Mouse (Mus musculus) Patski (cell line): ENCODE data around the gene Cd2ap. TPM values are rescaled to one million over a fixed set of nuclear protein-coding genes. Genes with fewer than 3 reads are reported as not detected.
A peak's percentile ranks its signal among the peaks of the same experiment; 100 is the strongest.

Source experiments
- ATAC-seq: fragments of 100-300 bp; one replicate; pipeline ENCODE4 v1.8.0; 2021
- CTCF ChIA-PET: fragments of 350-600 bp; sonication (Branson Sonifier 250); formaldehyde crosslinking; loops from one replicate; lab custom pipeline; 2022; ENCODE audit warnings: inconsistent platforms; lab: Charles Lee
- POLR2A ChIA-PET: fragments of 350-600 bp; sonication (Branson Sonifier 250); formaldehyde crosslinking; loops from one replicate; lab custom pipeline; 2022; ENCODE audit warnings: antibody characterized with exemption, inconsistent platforms; lab: Charles Lee
- DNase-seq: peaks from one replicate; pipeline ENCODE4 v3.0.0-alpha.2; 2011; ENCODE audit warnings: low read depth, low spot score
- H3K27me3 ChIP-seq: fragments of 371-371 bp; one replicate; pipeline ENCODE4 v1.5.1; 2021
- CTCF ChIP-seq: fragments of 100-300 bp; IDR thresholded peaks from one replicate; pipeline ENCODE4 v1.5.1; 2021
- in situ Hi-C: fragments of 300-500 bp; cut with MboI; formaldehyde crosslinking; loops from 3 replicates; pipeline ENCODE4 v1.11.1; 2018; ENCODE audit warnings: low pct_unique_long_range_greater_than_20kb, mixed read lengths
- polyA plus RNA-seq: library from polyadenylated mRNA; unstranded; gene quantifications from one replicate; pipeline ENCODE4 v1.2.3, GENCODE M21; 2021

Gene Cd2ap
- polyA plus RNA-seq, 1 experiment from 2014 or later, result 110 TPM

DNA sequence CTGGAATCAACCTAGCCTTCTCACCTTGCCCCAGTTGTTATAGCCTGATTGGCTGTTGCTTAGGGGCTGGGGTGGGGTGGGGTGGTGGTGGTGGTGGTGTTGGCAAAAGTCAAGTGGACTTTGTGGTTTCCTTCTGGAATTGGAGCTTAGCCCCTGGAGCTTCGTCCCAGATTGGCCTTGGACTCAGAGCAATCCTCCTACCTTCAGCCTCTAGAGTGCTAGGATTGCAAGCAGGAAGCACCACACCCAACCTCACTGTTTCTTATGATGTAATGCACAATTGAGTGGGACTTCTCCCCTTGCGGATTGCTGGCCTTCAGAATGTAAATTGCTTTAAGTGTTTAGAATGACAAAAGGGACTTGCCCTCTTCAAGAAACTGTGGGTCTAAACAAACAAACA lies 24.3 kb upstream of the Cd2ap start:
- ATAC-seq (no peak), DNase-seq (no peak)
- CTCF ChIA-PET, result interaction anchor here (2.1 kb wide), 1 partner anchor 21 kb away, joined by 5 read pairs; no protein-coding TSS in a partner anchor
- no peaks in the 10 kb centered on the region for H3K27me3 ChIP-seq
- POLR2A ChIA-PET, result no interaction called here
- no peak for TF ChIP-seq CTCF
- in situ Hi-C loops, result no loop called here

DNA sequence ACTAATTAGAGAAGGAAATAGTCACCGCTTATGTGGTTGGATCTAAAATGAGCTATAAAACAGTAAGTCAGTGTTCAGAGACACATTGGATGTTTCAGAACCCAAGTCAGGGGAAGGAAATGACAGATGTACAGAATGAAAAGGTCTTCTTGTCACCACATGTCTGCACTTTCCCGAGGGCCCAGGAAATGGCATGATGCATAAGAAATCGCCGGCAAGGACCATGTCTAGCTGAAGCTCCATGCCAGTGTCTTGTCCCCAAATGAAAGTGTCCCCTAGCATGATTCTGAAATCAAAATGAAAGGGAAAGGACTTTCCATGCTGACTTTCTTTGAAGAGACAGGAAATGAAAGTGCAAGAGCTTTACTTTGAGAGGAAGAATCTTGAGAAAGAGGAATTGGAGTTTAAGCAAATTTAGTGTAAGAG lies 10.8 kb upstream of the Cd2ap start:
- ATAC-seq (no peak), DNase-seq (no peak)
- in situ Hi-C loops, result no loop called here
- CTCF ChIA-PET, result no interaction called here
- no peaks in the 10 kb centered on the region for H3K27me3 ChIP-seq
- TF ChIP-seq CTCF, result no peak
- POLR2A ChIA-PET, result no interaction called here

DNA sequence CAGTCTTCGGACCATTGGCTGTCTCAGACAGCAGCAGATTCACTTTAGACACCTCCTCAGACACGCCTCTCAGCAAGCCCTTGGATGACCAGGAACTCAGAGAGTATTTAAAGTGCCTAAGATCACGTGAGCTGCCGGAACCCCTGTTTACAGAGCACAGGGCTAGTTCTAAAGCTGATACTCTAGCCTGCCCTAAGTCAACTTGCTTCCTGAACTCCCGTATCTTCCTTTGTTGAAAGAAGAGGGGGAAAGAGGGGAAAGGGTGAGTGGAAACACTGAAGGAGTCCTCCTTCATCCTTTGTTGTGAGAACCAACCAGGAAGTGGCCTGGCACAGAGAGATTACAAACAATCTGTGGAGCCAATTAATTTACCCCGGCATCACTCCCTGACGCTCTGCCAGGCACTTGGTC lies 8.6 kb upstream of the Cd2ap start:
- no peak for ATAC-seq
- POLR2A ChIA-PET, result no interaction called here
- no peaks in the 10 kb centered on the region for H3K27me3 ChIP-seq
- no peak for TF ChIP-seq CTCF
- DNase-seq, result no peak
- in situ Hi-C loops, result no loop called here
- CTCF ChIA-PET, result interaction anchor here (0.8 to 1.0 kb wide), 2 partner anchors 9 to 18 kb away, joined by 3 read pairs; no protein-coding TSS in a partner anchor

- DNase-seq (no peak), ATAC-seq (no peak)
- no peak for TF ChIP-seq CTCF
- ChIA-PET POLR2A (no interaction called here), CTCF (interaction anchor here (1.0 to 3.1 kb wide), 3 partner anchors 9 to 20 kb away, joined by 3 to 13 read pairs (median 3); no protein-coding TSS in a partner anchor)
- H3K27me3 ChIP-seq, result no peaks in the 10 kb centered on the region
- in situ Hi-C loops, result no loop called here
Measured at GRCm38 (mm10) chr17:42884382-42884781, 7.9 kb upstream of the Cd2ap start.

GRCm38 (mm10) chr17:42883769-42884168 lies 7.3 kb upstream of the Cd2ap start:
- CTCF ChIA-PET, result interaction anchor here (1.0 to 3.1 kb wide), 3 partner anchors 8 to 21 kb away, joined by 3 to 13 read pairs (median 3); no protein-coding TSS in a partner anchor
- POLR2A ChIA-PET, result interaction anchor here (0.6 to 1.4 kb wide), 2 partner anchors 12 to 21 kb away, joined by 3 to 5 read pairs; no protein-coding TSS in a partner anchor
- H3K27me3 ChIP-seq, result no peaks in the 10 kb centered on the region
- TF ChIP-seq CTCF, result no peak
- no peak for DNase-seq
- no peak for ATAC-seq
- in situ Hi-C loops, result no loop called here

DNA sequence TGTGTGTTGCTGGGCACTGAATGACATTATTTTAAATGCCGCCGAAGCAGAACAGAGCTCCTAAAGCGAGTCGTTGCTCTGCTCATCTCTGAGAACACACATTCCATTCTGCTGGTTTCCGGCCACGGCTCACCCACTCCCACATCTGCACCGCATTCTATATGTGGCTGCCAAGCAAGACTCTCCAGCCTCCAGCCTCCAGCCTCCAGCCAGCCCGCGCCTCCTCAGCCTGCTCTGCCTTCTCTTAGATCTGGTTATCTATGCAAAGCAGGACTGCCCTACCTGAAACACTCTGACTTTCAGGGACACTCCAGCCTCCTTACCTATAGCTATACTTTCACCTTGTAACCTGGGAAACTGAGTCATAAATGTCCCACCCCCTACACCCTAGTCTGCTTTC lies 6.8 kb upstream of the Cd2ap start:
- CTCF ChIA-PET, result interaction anchor here (1.3 to 3.1 kb wide), 2 partner anchors 12 to 21 kb away, joined by 3 to 13 read pairs; no protein-coding TSS in a partner anchor
- no peak for TF ChIP-seq CTCF
- POLR2A ChIA-PET, result interaction anchor here (0.6 to 1.4 kb wide), 2 partner anchors 13 to 22 kb away, joined by 3 to 5 read pairs; no protein-coding TSS in a partner anchor
- ATAC-seq, result no peak
- in situ Hi-C loops, result no loop called here
- no peak for DNase-seq
- H3K27me3 ChIP-seq, result no peaks in the 10 kb centered on the region

DNA sequence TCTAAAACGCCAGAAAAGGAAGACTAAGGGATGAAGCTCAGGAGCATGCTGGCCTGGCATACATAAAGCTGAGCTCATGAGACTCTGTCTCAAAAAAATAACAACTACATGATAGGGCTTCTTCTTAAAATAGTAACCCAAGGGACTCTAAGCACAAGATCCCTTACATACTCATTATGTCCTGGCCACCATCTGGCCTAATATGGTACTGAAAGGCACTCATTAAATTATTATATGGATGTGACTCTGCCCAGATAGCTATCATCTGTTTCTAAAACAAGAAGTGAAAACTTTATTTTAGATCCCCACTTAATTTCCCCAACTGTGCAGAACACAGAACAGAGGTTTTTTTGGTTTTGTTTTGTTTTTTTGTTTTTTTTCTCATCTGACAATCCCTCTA lies 6.4 kb upstream of the Cd2ap start:
- peak; percentile 20 for TF ChIP-seq CTCF
- DNase-seq (no peak), ATAC-seq (no peak)
- ChIA-PET CTCF (interaction anchor here (3.1 kb wide), 1 partner anchor 13 kb away, joined by 13 read pairs; no protein-coding TSS in a partner anchor), POLR2A (interaction anchor here (1.4 kb wide), 1 partner anchor 13 kb away, joined by 5 read pairs; no protein-coding TSS in a partner anchor)
- H3K27me3 ChIP-seq, result no peaks in the 10 kb centered on the region
- in situ Hi-C loops, result no loop called here

DNA sequence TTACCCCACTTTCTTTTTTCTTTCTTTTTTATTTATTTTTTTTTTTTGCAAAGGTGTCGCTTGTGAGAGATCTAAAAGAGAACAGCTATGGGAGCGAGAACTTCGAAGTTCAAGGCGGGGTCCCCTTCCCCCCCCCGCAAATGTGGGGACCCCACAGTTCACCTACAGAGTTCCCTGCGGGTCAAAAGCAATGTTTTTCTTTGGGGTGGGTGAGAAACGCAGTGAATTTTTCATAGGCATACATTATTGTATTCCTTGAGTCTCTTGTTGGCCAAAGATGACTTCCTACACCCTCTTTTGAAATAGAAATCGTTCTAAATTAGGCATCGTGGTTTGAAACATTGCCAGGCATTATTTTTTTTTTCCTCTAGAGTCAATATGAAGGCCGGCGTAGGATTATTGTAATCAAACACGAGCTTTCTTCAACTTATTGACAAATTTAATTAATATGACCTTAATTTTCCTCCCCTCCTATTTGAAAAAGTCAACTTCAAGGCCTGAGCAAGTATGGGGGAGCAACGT lies 500 bp upstream of the Cd2ap start:
- ATAC-seq (no peak), DNase-seq (no peak)
- ChIA-PET POLR2A (interaction anchor here (0.7 kb wide), 2 partner anchors 36 to 39 kb away, joined by 4 to 6 read pairs; no protein-coding TSS in a partner anchor), CTCF (interaction anchor here (1.0 kb wide), 1 partner anchor 67 kb away, joined by 4 read pairs; no protein-coding TSS in a partner anchor)
- TF ChIP-seq CTCF, result no peak
- no peaks in the 10 kb centered on the region for H3K27me3 ChIP-seq
- in situ Hi-C loops, result loop anchor here (10.0 kb wide), 1 partner anchor 68 kb away; no protein-coding TSS in a partner anchor

DNA sequence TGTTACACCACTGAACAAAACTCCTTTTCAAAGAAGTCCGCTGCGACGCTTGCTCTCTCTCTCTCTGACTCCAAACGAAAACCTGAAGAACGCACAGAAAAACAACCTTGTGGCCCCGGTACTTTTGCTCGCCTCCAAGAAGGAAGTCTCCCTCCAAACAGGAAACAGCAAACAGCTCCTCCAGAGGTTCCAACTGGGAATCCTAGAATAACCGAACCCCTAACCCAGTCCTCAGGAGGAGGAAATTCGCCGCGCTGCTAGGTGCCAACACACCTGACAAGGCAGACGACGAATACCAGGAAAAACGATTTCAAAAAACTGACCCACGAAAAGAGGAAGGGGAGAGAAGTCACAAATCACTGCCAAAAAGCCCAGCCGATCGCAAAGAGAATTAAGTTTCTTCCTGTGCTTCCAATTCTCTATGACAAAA lies 879 bp downstream of the Cd2ap start:
- ATAC-seq, result no peak
- ChIA-PET CTCF (interaction anchor here (0.8 to 2.6 kb wide), 4 partner anchors 9 to 68 kb away, joined by 3 to 7 read pairs (median 5); no protein-coding TSS in a partner anchor), POLR2A (interaction anchor here (1.1 to 1.6 kb wide), 4 partner anchors 37 to 65 kb away, joined by 3 to 7 read pairs (median 6); no protein-coding TSS in a partner anchor)
- TF ChIP-seq CTCF, result peak; percentile 45
- DNase-seq, result no peak
- no peaks in the 10 kb centered on the region for H3K27me3 ChIP-seq
- in situ Hi-C loops, result loop anchor here (10.0 kb wide), 1 partner anchor 69 kb away; no protein-coding TSS in a partner anchor

- in situ Hi-C loops, result loop anchor here (10.0 kb wide), 1 partner anchor 70 kb away; no protein-coding TSS in a partner anchor
- POLR2A ChIA-PET, result interaction anchor here (1.1 to 1.6 kb wide), 4 partner anchors 38 to 66 kb away, joined by 3 to 7 read pairs (median 6); no protein-coding TSS in a partner anchor
- TF ChIP-seq CTCF, result no peak
Measured at GRCm38 (mm10) chr17:42875015-42875414, 1.4 kb downstream of the Cd2ap start.

More at GRCm38 (mm10) chr17:42875015-42875414, 1.4 kb downstream of the Cd2ap start:
- H3K27me3 ChIP-seq, result no peaks in the 10 kb centered on the region
- CTCF ChIA-PET, result interaction anchor here (0.9 to 2.6 kb wide), 4 partner anchors 9 to 68 kb away, joined by 3 to 7 read pairs (median 6); no protein-coding TSS in a partner anchor
- ATAC-seq (no peak), DNase-seq (peak; percentile 19)
